Mouse (Mus musculus) c-Kit-positive CD71-negative TER-119-negative erythroid progenitor cells, embryonic 14.5 days (primary cell): ENCODE data around the gene Acly.

Experiments used
- DNase-seq: peaks from one replicate; pipeline ENCODE4 v3.0.0-alpha.2; 2013; ENCODE audit warnings: low read depth

The Acly gene

GRCm38 (mm10) chr11:100527458-100528374 lies at the start of gene Acly:
Gene Acly (minus strand): TSS chr11:100528000.
- DNase-seq, result peak; percentile 98

GRCm38 (mm10) chr11:100576256-100576655 lies 48.5 kb upstream of the Acly start:
- no peak for DNase-seq

GRCm38 (mm10) chr11:100575484-100575855 lies 47.7 kb upstream of the Acly start:
- DNase-seq, result no peak

DNA sequence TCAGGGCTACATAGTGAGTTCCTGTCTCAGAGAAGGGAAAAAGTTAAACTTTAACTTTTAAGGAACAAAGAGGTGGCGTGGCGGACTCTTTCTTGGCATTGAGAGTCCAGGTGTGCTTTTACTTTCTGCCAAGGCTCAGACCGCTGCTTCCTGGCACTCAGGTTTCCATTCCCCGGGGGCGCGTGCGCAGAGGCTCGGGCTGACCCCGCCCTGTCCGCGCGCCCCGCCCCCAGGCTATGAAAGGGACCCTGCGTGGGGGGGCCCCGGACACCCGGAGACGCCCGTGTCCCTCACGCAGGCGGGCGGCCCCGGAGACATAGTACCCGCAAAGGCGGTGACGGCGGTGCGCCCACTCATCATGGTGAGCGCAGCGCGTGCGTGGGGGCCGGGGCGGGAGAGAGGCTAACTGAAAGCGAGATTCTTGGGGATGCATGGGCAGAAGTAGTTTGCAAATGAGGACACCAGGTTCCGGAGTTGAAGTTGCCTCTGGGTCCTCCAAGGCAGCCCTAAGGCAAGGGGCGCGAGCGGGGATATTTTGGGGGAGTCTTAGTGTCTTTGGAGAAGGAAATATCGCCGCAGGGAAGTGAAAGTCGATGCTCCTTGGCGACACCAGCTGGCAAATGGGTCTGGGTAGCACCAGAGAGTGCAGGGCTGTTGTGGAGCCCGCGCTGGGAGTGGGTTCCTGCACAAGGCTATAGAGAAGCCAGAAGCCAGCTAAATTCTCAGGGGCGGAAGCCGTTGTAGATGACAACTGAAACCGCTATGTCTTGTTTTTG lies 47.1 kb upstream of the Acly start, which contains the start of gene Cnp:
Gene Cnp (plus strand): TSS at position 197 of the 776 bp plus-strand sequence.
- peak; percentile 49 for DNase-seq

GRCm38 (mm10) chr11:100574188-100574587 lies 46.4 kb upstream of the Acly start:
- DNase-seq, result no peak

- DNase-seq, result no peak
These were observed 43.4 kb upstream of the Acly start for GRCm38 (mm10) chr11:100571202-100571567.

DNA sequence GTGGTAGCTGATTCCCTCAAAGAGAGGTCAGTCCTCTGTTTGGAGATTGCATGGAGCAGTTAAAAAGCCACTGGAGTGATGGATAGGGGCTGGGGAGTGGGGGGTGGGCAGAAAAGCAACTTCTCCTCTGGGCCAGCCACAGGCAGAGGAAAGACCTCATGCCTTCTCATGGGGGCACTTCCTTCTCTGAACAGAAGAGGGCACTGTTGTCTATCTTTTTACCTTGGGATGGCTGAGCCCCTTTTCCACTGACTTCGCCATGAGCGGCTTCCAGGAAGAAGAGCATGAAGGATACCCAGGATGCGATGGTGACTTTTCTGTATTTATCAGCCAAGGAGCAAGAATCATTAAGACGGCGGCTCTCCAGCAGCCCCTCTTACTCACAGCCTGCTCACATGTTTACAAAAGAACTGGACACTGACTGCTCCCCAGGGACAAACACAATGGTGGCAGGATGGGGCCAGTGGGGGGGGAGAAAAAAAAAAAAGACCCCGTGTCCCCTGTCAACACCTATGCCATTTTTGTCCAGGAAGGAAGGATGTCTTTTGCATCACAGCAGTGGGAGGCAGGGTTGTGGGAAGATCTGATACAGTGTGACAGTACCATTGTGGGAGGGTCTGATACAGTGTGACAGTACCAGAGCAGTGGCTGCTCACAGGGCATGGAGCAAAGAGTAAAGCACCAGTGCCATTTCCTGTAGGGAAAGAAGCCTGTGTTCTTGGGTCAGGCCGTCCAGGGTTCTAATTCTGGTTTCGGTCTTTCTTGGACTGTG lies 42.8 kb upstream of the Acly start:
- DNase-seq, result peak; percentile 66

DNA sequence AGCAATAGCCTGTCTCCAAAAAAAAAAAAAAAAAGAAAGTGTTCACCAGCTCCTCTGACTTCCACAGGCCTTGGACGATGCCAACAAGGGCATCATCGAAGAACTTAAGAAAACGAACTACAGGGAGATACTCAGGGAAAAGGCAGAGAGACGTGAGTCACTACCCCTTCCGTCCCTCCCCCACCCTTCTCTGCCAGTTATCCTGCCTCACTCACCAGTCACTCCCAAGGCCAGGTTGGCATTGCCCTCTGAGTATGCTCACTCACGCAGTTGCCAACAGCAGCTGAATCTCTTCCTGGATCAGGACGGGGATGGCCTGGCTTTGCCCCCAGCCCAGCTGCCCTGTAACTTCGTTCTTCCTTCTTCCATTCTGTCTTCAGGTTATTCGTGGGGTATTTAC lies 42.0 kb upstream of the Acly start:
- no peak for DNase-seq

DNA sequence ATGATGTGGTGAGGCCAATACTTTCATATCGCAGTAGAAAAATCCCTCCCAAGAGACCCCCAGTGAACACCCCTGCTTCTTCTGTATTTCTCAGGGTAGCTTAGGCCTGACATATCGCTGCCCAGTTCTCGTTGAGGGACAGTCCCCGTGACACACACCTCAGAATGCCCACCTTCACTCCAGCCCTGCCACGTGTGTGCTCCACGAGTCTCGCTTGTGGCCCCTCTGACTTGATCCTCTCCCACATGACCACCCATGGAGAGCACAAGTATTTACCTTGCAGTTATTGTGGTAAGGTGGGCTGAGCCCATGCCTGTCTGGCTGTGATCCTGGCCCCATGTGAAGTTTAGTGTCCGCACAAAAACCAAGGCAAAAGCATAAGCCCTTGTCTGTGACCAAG lies 40.9 kb upstream of the Acly start:
- no peak for DNase-seq

GRCm38 (mm10) chr11:100567815-100568245 lies 40.0 kb upstream of the Acly start:
- no peak for DNase-seq

- DNase-seq, result no peak
These were observed 39.4 kb upstream of the Acly start for GRCm38 (mm10) chr11:100567229-100567628.

DNA sequence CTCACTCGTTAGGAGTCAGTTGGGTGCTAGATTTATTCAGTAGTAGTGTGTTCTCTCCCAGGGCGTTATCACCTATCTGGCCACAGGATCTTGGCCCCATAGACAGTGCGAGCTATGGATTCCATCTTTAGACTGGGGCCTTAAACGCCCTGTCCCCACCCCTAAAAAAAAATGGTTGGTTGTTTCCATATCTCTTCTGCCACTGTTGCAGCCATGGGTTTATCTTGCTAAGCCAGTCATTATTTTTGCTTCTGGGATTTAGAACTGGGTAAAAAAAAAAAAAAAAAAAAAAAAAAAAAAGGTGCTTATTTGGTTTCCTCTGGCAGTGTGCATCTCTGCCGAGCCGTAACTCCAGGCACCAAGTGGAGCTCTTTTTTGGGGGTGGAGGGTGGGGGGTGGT lies 36.9 kb upstream of the Acly start:
- DNase-seq, result no peak

DNA sequence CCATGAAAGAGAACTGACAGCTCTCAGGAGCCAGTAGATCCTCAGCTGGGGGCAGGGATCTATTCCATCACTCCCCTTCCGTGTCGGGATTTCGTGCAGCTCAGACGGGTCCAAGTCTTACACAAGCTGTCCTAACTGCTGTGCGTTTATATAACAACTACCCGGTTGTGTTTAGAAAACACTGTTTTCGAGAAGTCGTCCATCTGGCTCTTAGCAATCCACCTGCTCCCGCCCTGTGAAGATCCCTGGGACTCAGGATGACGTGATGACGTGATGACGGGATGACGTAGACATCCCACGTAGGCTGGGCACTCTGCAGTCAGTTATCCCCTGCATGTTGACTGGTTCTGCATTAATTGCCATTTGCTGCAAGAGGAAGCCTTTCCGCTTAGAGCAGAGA lies 36.5 kb upstream of the Acly start:
- DNase-seq, result no peak

GRCm38 (mm10) chr11:100561748-100562147 lies 33.9 kb upstream of the Acly start:
- DNase-seq, result no peak

- DNase-seq, result no peak
These were observed 31.7 kb upstream of the Acly start for GRCm38 (mm10) chr11:100559476-100559875.

- DNase-seq, result no peak
These were observed 29.8 kb upstream of the Acly start for GRCm38 (mm10) chr11:100557563-100557962.

- DNase-seq, result peak; percentile 79
These were observed 27.8 kb upstream of the Acly start for GRCm38 (mm10) chr11:100555583-100555982.

- DNase-seq, result no peak
These were observed 25.0 kb upstream of the Acly start for GRCm38 (mm10) chr11:100552842-100553241.

- no peak for DNase-seq
These were observed 22.3 kb upstream of the Acly start for GRCm38 (mm10) chr11:100550101-100550500.

GRCm38 (mm10) chr11:100549466-100549865 lies 21.7 kb upstream of the Acly start:
- DNase-seq, result no peak

DNA sequence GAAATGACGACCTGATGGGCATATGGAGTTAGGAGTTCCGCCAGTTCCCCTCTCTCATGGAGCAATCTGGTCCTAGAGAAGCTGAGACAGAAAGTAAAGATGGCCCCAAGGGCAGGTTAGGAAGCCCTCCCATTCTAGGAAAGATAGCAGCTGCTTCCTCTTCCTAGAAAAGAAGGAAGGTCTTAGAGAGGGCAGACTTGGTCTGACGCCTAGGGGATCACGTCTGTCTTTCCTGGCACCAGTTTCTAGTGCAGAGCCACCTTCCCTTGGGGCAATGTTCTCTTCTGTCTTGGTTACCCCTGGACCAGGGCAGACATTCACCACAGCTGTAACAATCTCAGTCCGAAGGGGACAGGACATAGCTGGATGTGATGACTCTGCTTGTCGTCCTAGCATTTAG lies 20.3 kb upstream of the Acly start:
- DNase-seq, result no peak

GRCm38 (mm10) chr11:100546955-100547354 lies 19.2 kb upstream of the Acly start:
- no peak for DNase-seq
